Mouse (Mus musculus) ZHBTc4 (cell line): Measurements from ENCODE around the gene Cactin.

ENCODE experiments used
- DNase-seq: peaks from one replicate; pipeline ENCODE4 v3.0.0-alpha.2; 2011; ENCODE audit warnings: low read depth, low spot score

The Cactin gene

DNA sequence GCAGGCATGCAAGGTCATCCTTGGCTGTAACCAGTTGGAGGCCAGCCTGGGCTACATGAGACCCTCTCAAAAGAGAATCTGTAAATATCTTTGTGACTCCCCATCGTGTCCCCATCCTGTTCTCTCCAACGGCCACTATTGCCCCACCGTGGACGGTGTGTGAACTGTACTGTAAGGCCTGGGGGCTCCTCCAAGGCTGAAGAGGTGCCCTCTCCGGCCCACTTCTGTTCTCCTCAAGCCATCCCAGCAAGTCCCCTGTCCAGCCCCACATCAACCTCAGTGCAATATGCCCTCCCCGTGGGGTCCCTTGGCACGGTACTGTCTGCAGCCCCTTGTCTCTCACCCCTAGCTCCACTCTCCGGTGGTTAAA, 1.6 kb upstream of the Cactin start:
- no peak for DNase-seq

DNA sequence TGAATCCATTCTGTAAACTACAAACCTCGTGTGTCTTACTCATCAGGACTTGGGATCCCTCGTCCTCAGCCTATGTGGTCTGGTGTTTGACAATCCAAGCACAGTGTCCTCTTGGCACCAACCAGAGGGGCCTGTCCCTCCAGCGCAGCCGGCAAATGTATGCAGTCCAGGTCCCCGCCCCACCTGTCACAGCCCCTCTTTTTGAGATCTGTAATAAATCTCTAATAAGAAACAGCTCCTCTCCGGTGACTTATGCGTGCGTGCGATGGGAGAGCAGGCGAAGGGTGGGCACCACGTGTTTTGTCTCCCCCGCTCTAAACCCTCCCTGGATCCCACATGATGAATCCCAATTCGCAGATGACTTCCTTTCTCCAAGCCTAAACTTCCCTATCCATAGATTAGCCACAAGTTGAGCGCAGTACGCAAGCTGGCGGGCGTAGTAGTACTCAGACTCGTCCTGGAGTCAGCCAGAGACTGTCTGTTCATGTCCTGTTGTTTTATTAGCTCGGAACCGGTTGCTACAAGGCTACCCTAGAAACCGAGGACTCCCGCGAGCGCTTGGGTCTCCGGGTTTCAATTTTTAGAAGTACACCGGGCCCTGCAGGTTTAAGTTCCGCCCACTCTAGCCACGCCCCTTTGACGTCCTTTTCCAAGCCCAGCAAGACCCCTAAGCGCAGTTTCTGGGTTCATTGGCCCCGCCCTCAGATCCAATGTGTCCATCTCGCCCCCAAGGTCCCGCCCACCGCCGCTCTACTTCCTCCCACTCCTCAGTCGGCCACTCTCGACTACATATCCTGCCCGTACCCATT, 958 bp upstream of the Cactin start:
- DNase-seq: peak; percentile 100

DNA sequence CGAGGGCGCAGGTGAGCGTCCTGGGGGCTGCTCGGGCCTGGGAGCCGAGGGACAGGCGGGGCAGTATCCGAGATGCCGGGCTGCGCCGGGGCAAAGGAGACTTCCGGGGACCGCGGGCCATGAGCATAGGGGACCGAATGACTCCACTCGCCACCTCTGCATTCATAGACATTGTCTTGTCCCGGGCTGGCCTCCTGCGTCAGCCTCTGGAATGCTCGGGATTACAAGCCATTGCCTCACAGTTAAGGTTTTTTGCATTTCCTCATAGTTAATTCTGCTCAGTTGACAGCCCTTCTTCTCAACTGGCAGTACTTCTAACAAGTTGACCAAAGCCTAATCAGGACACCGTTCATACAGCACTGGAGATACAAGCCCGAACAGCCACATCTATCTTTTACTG, 533 bp downstream of the Cactin start:
- no peak for DNase-seq

DNA sequence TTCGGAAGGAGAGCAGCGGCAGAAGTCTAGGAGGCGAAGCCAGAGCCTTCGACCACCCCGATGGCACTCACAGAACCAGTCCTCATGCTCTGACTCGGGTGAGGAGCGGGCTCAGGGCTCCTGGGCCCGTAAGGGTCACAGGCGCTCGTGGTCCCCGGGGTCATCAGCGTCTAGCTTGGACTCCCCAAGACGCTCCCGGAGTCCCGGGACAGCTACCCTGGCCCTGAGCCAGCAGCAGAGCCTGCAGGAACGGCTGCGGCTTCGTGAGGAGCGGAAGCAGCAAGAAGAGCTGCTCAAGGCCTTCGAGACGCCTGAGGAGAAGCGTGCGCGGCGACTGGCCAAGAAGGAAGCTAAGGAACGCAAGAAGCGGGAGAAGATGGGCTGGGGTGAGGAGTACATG, 1.5 kb downstream of the Cactin start:
- DNase-seq: no peak

DNA sequence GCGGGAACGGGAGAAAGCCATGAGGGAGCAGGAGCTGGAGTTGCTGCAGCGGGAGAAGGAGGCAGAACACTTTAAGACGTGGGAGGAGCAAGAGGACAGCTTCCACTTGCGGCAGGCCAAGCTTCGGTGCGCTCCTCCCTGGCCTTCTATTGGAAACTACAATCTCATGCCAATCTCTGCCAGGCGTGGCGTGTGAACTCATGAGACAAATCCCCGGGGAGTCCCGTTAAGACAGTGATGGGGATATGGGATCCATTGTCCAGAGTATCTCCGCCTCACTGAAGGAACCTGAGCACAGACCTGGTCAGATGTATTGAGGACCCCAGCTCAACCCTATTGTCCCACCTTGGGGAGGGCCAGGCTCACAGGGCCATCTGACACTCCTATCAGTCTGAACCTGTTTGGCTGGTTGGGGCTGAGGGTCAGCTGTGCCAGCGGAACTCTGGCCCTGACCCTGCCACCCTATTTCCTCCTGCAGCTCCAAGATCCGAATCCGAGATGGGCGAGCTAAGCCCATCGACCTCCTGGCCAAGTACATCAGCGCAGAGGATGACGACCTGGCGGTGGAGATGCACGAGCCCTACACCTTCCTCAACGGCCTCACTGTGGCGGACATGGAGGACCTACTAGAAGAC, 2.4 kb downstream of the Cactin start:
- no peak for DNase-seq

DNA sequence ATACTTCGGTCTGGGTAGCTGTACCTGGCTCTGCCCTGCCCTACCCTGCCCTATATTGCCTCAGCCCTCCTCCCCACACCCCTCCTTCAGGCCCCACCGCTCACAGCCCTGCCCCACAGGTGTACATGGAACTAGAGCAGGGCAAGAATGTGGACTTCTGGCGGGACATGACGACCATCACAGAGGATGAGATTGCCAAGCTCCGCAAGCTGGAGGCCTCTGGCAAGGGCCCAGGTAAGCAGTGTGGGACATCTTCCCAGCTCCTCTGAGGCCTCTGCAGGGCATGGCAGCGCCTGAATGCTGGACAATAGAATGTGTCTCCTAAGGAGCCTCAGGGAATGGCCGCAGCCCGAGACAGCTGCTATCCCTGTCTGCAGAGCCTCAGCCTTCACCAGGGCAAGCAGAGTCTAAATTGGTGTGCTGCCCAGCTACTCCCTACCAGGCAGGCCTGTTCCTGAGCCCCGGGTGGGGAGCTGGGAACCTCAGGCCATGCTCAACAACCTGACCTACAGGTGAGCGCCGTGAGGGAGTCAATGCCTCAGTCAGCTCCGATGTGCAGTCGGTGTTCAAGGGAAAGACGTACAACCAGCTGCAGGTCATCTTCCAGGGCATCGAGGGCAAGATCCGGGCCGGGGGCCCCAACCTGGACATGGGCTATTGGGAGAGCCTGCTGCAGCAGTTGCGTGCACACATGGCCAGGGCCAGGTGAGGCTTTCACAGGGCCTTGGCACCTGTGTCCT, 3.1 kb downstream of the Cactin start:
- no peak for DNase-seq

DNA sequence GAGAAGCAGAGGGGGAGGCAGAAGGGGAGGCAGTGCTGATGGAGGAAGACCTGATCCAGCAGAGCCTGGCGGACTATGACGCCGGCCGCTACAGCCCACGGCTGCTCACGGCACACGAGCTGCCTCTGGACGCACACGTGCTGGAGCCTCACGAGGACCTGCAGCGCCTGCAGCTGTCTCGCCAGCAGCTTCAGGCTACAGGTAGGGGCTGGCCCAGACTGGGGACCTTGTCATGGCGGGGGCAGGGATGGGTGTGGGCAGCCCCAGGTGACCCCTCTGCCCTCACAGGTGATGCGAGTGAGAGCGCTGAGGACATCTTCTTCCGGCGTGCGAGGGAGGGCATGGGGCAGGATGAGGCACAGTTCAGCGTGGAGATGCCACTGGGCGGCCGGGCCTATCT, 4.3 kb downstream of the Cactin start:
- DNase-seq: no peak

DNA sequence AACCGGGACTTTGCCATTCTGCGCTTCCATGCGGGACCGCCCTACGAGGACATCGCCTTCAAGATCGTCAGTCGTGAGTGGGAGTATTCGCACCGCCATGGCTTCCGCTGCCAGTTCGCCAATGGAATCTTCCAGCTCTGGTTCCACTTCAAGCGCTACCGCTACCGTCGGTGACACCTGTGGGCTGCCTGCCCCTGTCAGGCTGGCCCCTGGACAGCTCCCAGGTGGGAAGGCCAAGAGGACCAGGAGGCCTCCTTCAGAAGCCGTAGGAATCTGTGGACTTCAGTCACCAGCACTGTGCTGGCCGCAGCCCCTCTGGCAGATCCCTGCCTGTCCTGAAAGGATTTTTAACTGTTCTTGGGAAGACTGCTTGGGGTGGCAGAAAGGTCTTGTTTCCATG, 4.9 kb downstream of the Cactin start:
- DNase-seq: no peak

DNA sequence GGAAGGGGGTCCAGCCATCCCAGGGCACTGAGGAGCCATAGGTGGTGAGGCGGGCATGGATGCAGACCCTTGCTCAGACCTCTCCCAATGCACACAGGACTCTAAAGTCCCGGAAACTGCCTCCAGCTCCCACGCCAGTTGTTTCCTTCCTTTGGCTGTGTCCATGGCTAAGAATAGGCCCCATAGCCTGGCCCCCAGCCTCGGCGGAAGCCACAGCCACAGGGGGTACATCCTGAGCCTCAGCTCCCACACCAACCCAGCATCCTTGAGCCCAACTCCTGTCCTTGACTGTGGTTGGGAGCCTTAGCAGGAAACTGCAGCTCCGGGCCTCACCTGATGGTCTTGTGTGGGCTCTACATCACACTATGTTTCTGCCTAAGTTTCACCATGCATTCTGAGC, 6.0 kb downstream of the Cactin start:
- no peak for DNase-seq

DNA sequence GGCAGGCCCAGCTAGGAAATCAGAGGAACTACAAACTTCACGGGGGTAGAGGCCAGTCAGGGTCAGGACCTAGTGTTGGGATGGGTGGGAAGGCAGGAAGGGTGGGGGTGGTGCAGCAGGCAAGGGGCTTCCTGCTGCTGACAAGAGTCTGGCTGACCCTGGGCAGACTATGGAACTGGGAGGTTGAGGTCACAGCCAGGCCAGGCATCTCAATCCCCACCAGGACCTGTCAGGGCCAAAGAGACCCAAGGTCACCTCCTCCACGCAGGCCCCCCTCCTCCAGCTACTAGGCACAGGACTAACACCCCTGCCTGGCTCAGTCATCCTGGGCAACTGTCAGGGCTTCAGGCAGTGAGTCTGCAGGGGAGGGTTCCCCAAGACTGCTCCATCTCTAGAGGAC, 7.1 kb downstream of the Cactin start:
- no peak for DNase-seq

DNA sequence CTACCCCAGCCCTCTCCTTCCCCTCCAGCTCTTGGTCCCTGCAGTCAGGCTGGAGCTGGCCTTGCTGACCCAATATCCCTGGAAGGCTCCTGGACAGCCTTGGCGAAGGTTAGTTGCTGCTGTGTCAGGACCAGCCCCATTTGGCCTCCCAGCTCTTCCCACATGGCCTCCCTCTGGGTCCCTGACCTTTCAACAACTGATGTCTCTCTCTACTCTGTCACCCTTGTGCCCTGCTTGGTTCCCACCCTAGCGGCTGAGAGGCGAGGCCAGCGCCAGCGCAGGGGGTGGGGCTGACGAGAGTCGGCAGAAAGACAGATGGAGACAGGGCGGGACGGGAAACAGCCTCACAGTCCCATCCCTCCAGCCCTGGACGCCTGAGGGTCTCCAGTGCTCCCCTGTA, 7.5 kb downstream of the Cactin start, which contains the start of gene Tbxa2r:
Gene Tbxa2r (plus strand): TSS at position 346 of the 400 bp plus-strand sequence.
- no peak for DNase-seq

DNA sequence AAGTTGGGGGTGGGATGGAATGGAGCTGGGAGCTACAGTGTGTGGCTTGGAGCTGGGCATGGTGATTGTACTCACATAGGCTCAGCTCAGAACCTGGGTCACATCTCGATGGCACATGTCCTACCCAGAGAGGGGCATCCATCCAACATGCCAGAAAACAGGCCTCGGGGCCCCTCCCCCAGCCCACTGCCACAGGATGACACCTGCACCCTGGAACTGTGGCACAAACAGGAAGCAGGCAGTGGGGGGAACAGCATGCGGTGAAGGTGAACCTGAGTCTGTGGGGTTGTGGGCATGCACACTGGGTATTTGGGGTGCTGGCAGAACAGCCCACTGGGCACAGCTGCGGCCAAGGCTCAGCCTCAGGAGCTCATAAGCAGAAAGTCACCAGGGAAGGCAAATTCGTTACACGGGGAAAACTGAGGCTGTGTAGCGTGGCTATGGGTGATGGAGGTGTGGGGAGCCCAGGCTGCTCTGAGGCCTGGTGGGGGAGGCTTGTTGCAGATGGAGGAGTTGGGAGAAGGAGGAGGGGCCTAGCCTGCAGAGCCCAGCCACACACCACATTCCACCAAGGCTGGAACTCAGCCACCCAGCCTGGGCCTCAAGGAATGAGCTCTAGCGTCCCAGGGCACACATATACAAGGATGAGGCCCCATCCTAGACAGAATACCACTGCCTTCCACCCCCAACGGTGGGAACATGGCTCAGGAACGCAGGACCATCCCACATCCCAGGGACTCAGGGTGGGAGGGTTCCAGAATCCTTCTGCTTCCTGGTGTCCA, 8.5 kb downstream of the Cactin start:
- DNase-seq: no peak

DNA sequence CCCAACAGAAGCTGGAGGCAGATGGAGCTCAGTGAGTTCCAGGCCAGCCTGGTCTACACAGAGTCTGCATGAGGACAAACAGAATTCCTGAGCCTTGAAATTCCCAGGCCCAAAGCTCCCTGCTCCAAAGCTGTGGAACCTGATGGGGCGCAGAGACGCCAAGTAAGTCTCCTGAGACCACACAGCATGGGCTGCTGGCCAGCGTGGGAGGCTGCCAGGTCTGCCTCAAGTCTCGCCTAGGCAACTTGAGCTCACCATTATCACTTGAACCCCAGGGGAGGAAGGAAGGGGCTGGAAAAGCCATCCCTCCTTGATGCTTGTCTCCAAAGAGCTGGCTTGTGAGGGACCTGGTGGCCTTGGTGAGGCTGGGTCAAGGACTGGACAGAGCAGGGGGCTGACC, 9.1 kb downstream of the Cactin start:
- DNase-seq: no peak

DNA sequence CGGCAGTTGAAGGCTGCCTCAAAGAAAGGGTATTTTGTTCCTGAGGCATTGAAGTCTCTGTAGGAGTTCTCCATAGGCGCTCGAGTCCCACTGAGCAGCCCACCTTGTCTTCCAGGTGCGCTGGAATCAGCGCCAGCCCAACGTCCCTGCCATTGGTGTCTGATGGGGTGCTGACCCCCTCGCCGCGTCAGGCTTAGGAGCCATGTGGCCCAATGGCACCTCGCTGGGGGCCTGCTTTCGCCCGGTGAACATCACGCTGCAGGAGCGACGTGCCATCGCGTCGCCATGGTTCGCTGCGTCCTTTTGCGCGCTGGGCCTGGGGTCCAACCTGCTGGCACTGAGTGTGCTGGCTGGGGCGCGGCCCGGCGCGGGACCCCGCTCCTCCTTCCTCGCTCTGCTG, 11.4 kb downstream of the Cactin start:
- DNase-seq: no peak

DNA sequence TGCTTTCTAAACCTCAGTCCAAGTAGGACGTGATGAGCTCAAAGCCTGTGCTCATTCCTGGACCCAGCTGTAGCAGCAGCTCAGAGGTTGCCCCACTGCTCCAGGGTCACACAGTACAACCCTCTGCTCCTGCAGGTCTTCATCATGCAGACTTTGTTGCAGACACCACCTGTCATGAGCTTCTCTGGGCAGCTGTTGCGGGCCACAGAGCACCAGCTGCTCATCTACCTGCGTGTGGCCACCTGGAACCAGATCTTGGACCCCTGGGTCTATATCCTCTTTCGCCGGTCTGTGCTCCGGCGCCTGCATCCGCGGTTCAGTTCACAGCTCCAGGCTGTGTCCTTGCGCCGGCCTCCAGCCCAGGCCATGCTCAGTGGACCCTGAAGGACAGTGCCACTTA, 13.4 kb downstream of the Cactin start:
- DNase-seq: no peak

DNA sequence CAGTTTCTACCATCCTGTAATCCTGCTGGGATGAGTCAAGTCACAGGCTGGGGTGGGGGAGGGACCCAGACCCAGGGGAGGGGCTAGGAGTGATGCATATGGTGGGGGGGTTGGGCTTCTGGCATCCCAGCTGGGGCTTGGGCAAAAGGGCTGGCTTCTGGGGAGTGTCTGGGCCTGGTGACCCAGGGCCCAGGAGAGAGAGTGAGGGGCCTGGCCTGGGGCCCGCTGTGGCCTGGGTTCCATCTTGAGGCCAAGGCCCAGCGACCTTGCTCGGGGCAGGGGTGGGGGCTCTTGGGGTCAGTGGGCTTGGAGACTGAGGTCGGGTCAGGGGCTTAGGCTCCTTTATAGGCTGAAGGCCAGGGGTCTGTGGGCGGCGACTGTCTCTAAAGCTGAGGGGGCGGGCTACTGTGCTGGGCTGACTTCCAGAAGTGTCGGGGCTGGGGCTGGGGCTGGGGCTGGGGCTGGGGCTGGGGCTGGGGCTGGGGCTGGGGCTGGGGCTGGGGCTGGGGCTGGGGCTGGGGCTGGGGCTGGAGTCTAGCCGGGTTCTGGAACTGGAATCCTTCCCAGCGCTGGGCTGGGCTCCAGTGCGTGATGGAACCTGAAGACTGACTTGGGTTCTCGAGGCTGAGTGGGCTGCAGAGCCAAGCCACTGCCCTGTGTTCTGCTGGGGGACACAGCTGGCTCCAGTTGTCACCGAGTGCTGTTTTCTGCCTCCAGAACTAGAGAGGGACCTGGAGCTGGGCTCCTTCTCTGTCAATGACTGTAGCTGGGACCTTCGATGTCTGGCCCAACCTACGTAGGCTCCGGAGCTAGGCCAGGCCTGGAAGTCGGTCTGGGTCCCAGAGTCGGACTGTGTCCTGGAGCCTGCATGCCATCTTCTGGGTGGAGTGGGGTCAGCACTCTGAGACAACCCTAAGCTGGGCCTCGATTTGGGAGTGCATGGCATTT, 14.8 kb downstream of the Cactin start:
- DNase-seq: peak; percentile 58

DNA sequence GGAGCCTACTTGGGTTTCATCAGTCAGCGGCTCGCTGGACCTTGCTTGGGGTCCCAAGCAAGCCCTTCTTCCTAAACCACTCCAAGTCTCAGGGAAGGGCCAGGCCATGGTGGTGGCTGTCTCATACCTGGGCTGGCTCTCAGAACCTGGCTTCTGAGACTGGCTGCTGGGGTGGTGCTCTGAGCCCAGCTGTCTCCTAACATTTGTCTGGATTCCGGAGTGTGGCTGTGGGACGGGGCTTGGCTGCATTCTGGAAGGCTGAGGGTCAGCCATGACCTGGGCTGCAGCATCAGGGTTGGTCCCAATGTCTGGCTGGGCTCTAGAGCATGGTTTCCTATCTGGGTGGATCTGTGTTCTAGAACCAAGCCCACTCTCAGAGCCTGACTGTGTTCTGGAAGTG, 15.7 kb downstream of the Cactin start:
- no peak for DNase-seq

DNA sequence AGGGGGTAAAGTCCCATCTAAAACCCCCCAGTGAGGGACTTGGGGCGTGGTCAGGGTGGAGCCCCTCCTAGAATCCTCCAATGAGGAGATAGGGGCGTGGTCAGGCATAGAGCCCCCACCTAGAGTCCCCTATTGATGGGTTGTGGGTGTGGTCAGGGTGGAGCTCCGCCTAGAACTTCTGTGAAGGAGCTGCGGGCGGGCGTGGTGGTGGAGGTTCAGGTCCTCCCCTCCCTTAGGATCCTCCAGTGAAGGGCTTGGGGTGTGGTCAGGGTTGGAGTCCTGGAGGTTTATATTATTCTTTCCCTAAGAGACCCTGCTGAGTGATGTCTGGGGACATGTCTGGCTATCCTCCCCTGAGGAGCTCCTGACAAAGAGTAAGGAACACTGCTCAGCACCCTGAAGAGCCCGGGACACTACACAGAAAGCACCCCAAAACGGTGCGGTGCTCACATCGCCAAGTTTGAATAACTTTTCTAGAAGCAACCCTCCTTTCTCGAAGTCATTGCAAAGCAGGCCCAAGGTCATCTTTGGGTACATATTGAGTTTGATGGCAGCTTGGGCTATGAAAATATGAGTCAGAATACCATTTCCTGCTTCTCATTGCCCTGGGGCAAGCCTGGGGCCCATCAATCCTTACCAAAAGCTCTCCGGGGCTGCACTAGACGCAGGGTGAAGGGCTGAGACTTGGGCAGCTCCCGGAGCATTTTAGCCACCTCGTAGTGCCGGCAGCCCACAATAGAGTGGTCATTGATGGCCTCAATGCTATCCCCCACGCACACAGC, 19.8 kb downstream of the Cactin start:
- peak; percentile 94 for DNase-seq

DNA sequence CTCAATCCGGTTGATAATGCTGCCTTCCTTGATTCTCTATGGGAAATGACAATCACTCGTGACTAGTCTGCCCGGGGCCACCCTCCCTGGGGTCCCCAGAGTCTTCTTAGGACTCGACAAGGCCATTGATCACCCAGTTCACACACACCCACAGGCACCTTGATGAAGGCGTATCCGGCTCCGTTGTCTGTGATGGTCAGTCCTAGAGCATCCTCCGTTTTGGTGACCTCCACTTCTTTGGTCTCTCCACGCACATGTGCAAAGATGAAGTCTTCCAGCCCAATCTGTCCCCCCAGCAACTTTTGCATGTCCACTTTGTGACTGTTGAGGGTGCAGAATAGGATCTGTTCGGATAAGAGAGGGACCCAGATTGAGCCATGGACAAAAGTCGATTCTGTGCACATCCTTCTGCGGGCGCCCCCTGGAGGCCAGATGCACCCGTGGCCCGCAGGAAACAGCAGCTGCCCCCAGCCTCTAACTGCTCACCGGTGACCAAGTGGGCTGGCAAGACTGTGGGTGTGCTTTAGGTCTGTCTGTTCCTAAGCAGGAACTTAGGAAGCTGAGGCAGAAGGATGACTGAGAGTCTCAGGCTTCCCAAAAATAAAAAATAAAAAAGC, 20.5 kb downstream of the Cactin start:
- peak; percentile 80 for DNase-seq
